Mouse (Mus musculus) adrenal gland, adult 10 weeks (tissue): Measurements from ENCODE around the gene 4930438A08Rik. TPM values are rescaled to one million over a fixed set of nuclear protein-coding genes. Genes with fewer than 3 reads are reported as not detected.

Experiments
- polyA plus RNA-seq: library from polyadenylated mRNA; stranded (reverse); fragments of 350-450 nt; fragmentation: Illumina TruSeq; extraction: RNeasy Lipid Tissue Mini Kit (QIAGEN cat#74804); gene quantifications from one replicate; pipeline ENCODE4 v1.2.3, GENCODE M21; 2014; ENCODE audit warnings: low read depth, low replicate concordance

4930438A08Rik gene
- not detected for polyA plus RNA-seq

GRCm38 (mm10) chr11:58274572-58274971 lies at the start of gene 4930438A08Rik:
TSS of gene 4930438A08Rik (plus strand) at chr11:58274799.

GRCm38 (mm10) chr11:58306860-58307308 lies 32.3 kb downstream of the 4930438A08Rik start, which contains the start of gene Zfp692:
TSS of gene Zfp692 (plus strand) at chr11:58307069.

GRCm38 (mm10) chr11:58330276-58331148 lies 55.9 kb downstream of the 4930438A08Rik start, which contains the start of the genes Zfp672 and Sh3bp5l:
TSS of gene Zfp672 (minus strand) at chr11:58330339.
TSS of gene Sh3bp5l (plus strand) at chr11:58330724.

Other genes with a start within 250 kb of the 4930438A08Rik start
- not detected for gene Gm12248, start 181.7 kb upstream of the 4930438A08Rik start, polyA plus RNA-seq
- gene Cnot8, start 170.6 kb upstream of the 4930438A08Rik start, polyA plus RNA-seq = 37.1 TPM
- gene Gemin5, start 106.3 kb upstream of the 4930438A08Rik start, polyA plus RNA-seq = 7.3 TPM
- 44.5 TPM for gene Mrpl22, start 103.1 kb upstream of the 4930438A08Rik start, polyA plus RNA-seq
- 30.2 TPM for gene Igtp, start 75.2 kb upstream of the 4930438A08Rik start, polyA plus RNA-seq
- gene Irgm2, start 75.2 kb upstream of the 4930438A08Rik start, polyA plus RNA-seq = 44.4 TPM
- 0.82 TPM for gene Zfp692, start 32.3 kb downstream of the 4930438A08Rik start, polyA plus RNA-seq
- 70.4 TPM for gene Zfp672, start 55.5 kb downstream of the 4930438A08Rik start, polyA plus RNA-seq
- 0.87 TPM for gene Sh3bp5l, start 55.9 kb downstream of the 4930438A08Rik start, polyA plus RNA-seq
- not detected for gene Lypd8, start 104.2 kb downstream of the 4930438A08Rik start, polyA plus RNA-seq
- not detected for gene 1810065E05Rik, start 146.3 kb downstream of the 4930438A08Rik start, polyA plus RNA-seq
- gene Gm12253, start 157.8 kb downstream of the 4930438A08Rik start, polyA plus RNA-seq = not detected
- gene Lypd9, start 178.1 kb downstream of the 4930438A08Rik start, polyA plus RNA-seq = not detected
- not detected for gene Olfr30, start 187.5 kb downstream of the 4930438A08Rik start, polyA plus RNA-seq
- gene Olfr332, start 217.8 kb downstream of the 4930438A08Rik start, polyA plus RNA-seq = not detected
- gene Olfr331, start 227.8 kb downstream of the 4930438A08Rik start, polyA plus RNA-seq = not detected